Mouse (Mus musculus) activated CD4-positive, CD25-positive, alpha-beta regulatory T cell, adult 4 months (primary cell): Measurements from ENCODE around the gene Ccdc194. TPM values are rescaled to one million over a fixed set of nuclear protein-coding genes. Genes with fewer than 3 reads are reported as not detected.

Experiments
- ATAC-seq: one replicate; pipeline ENCODE4 v1.8.0; 2017
- polyA plus RNA-seq, 2 experiments: library from polyadenylated mRNA; unstranded; fragments of 100-300 nt; shearing (Covaris generic); gene quantifications; one replicate each; pipeline ENCODE4 v1.2.1; 2017

The Ccdc194 gene
- not detected for polyA plus RNA-seq

DNA sequence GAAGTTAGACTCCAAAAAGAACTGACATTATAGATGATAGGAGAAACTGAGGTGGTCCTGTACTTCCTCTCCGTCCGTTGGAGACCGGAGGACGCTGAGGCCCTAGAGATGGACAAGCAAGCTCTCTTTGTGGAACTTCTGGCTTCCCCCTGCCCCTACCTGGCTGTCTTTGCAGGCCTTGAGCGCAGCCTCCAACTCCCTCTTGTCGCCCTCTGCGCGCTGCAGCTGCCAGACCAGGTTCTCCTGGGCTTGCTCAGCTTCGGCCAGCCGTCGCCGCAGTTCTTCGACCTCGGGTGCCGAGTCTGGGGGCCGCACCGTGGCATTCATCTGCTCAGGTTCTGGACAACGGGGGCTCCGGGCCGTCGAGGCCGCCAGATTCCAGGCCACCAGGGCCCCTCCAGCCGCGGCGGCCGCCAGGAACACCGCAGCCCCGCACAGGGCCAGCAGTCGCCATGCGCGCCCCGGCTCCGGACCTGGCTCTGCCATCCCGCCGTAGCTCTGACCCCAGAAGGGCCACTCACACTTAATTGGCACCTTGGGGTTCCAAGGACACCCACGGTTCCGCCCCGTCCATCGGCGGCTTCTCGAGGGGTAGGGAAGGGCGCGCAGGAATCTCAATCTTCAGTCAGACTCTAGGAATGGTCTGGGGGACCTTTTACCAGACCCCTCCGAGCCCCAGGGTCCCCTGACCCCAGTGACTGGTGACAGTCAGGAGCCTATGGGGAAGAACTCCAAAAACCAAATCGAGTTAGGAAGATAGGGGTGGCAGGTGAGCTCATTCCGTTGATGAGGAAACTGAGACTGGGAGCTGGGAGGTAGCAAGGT, at the start of gene Ccdc194:
TSS of gene Ccdc194 (minus strand) at position 486 of the 825 bp plus-strand sequence.
- ATAC-seq: no peak

DNA sequence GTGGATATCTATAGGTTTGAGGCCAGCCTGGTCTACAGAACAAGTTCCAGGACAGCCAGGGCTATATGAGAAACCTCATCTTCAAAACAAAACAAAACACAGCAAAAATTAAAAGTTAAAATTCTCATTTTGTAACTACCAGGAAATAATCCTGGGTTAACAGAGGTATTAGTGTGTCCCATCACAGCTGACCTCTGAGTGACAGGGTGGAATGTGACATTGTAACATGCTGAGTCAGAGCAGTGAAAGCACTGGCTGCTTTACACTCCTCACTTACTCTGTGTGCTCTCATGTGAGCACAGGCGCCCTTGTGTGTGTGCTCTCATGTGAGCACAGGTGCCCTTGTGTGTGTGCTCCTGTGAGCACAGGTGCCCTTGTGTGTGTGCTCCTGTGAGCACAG, 49.5 kb upstream of the Ccdc194 start:
- no peak for ATAC-seq

DNA sequence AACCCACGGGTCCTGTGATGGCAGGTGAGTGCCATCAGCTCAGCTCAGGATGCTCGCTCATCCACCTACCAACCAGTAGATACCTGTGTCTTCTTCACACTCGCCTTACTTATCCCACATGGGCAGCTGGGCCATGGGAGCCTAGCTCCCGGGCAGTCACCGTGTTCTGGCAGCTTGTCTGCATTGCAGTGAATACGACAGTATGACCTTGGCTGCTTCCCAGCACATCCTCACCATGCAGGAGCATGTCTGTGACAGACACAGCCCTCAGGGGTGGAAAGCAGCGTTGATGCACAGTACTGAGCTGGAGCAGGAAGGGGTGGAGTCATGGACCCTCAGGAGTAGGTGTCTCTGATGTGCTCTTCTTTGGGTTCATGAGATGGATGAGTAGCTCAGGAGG, 48.9 kb upstream of the Ccdc194 start:
- ATAC-seq: no peak

DNA sequence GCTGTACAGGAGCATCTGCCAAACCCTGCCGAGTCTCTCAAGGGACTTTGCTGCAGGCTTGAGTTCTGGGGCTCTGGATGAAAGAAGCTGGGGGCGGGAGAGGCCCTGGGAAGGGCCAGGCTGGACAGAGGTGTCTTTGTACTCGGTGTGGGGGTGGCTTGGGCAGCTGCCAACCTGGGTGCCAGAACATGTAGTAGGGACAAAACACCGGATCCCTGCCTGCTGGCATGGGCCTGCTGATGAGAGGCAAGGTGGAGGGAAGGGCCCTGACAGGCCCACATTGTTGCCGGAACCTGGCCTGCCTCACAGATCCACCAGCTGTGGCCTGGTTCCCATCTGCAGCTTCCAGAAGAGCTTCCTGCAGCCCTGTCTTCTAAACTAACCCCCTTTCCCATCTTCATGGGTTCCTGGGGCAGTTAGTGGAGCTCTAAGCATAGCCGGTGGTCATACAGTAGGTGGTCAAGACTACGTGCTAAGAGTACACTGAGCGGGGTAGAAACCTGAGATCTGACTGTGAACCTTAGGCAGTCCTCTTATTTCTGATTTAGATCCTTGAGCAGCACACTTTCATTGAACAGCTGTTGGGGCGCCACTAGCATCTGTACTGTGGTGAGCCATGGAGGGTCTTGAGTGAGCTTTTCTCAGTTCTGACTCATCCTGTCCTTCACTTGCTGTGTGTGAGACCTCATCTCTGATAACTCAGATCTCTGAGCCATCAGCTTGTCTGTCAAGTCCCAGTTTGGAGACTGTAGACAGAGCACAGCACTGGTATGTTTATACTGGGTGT, 47.5 kb upstream of the Ccdc194 start:
- no peak for ATAC-seq

DNA sequence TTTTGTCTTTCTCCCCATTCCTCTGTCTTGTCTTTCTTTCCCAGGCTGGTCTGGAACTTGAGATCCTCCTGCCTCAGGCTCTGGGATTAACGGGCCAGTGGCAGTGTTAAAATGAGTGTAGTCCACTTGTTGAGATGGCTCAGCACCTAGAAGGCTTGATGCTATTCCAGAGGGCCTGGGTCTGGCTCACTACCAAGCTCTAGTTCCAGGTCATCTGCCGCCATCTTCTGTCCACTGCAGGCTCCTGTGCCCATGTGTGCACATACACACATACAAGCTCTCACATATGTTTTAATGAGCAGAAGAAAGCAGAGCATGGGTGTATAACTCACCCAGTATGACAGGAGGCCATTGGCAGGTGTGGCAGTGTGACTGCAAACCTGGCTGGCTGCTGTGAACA, 46.6 kb upstream of the Ccdc194 start:
- ATAC-seq: no peak

DNA sequence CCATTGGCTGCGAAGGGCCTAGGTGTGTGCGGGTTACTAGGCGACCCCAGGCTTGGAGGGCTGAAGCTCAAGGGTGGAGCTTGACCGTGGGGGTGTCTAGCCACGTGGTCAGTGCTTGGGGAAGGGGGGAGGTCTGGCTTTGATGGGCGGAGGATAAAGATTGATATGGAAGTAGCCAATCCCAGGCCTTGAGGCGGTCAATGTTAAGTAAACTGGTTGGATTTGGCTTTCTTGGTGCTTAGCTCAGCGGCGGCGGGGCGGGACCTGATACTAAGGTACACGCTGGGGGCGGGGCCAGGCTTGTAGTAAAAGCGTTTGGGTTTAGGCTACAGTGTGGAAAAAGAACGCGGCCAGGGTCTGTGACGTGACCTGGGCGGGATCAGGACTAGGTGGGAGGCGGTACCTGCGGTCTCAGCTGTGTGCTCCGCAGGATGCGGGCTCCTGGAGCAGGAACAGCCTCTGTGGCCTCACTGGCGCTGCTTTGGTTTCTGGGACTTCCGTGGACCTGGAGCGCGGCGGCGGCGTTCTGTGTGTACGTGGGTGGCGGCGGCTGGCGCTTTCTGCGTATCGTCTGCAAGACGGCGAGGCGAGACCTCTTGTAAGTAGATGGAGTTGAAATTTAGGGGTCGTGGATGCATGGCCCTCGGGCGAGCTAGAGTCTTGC, 44.9 kb upstream of the Ccdc194 start:
- peak; percentile 90 for ATAC-seq

DNA sequence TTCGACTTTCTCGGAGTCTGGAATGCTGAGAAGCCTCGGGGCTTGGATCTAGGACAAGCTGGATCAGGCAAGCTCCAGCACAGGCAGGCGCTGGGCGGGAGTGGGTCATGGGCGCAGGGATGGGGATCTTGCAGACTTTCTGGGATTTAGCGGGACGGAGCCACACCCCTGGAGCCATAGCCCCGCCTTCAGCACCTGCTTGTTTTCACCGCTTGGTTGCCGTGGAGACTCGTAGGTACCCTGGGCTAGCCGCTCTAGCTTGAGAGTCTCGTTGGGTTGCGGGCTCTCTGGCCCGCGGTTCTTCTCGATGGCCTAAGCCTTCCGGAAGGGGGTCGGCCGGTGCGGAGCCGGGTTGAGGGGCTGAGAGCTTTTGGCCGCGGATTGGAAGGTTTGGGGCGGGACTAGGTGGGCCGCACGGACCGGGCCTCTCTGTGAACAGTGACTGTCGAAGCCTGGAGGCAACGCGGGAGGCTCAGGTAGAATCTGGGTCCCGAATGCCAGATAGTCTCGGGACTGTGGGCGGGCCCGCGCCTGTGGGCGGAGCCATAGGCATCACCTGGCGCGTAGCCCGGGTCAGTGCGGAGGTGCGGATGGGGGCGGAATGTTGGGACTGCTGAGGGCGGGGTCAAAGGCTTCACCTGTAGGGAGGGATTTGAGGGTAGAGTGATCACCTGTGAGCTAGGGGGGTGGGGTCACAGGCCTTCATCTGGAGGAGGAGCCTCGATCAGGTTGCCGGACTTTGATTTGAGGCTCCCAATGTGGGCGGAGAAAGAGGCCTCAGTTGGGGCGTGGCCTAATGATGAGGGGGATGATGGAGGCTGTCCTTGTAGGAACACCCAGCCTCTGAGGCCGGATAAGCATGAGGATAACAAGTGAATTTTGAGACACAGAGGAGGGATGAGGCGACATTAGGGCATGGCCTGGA, 44.1 kb upstream of the Ccdc194 start:
- peak; percentile 34 for ATAC-seq

DNA sequence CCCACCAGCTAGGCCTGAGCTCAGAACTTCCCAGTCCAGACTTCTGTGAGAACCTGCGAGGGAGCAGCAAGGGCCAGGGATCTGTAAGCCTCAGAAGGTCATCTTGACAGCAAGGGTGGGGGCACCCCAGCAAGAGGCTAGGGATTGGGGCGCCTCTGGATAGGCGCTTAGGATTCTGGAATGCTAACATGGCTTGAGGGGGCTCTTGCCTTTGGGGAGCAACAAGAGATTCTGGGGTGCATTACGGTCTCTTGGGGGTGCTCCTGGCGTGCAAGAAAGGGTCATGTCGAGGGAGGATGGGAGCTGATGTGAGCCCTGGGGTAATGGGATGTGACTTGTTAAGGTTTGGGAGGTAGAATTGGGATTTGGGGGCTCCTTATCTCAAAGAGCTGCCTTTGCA, 43.4 kb upstream of the Ccdc194 start:
- no peak for ATAC-seq

DNA sequence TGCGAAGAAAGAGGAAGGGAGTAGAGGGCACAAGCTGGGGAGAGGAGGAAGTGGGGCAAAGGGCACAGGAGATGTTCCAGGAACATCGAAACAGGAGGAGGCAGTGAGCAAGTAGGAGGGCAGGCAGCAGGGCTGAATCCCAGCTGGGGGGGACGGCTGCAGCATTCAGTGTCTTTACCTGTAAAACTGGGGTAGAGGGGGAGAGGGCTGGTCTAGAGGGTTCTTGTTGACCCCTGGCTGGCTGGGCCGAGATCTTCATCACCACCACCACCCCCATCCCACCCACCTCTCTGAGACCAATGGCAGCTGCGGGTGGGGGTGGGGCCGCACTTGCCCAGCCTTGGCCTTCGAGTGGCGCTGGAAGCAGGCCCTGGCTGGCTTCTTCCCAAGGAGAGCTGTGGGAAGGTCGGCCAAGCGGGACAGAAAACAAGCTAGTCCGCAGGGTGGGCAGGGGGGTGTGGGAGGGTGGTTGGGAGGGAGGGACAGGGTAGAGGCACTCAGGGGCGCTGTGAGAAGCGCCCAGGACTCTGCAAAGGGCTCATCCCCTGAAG, 43.0 kb upstream of the Ccdc194 start, which contains the start of gene Slc27a1:
TSS of gene Slc27a1 (plus strand) at position 496 of the 551 bp plus-strand sequence.
- ATAC-seq: no peak

DNA sequence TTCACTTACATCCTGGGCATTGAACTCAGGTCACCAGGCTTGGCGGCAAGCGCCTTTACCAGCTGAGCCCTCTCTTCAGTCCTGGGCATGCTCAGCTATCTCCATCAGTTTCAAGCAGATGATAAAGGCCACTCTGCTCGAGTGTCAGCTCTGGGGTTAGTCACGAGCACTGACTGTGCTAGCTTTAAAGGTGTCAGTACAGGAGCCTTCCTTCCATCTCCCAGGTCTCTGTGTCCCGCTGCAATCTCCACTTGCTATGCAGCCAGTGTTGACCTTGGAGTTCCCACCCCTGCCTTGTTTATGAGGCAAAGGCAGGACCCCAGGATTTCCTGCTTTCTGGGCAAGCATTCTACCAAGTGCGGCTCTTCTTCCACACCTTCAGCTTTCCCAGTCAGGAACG, 42.1 kb upstream of the Ccdc194 start:
- ATAC-seq: no peak

DNA sequence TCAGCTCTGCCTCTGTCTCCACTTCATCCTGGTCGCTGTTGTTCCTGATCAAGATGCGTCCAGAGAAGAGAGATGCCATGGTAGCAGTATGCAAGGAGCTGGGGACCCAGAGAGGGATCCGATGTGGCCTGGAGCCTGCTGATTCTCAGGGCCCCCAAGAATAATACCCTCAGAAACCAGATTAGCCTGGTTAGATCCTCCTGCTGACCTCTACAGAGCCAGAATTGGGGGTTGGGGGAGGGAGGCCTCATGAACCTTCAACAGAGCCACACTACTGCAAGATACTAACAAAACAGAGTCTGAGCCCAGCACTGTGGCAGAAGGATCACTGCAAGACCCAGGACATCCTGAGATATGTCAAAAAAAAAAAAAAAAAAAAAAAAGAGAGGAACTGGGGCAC, 41.0 kb upstream of the Ccdc194 start, which contains the start of gene Nxnl1:
TSS of gene Nxnl1 (minus strand) at position 101 of the 400 bp plus-strand sequence.
- no peak for ATAC-seq

DNA sequence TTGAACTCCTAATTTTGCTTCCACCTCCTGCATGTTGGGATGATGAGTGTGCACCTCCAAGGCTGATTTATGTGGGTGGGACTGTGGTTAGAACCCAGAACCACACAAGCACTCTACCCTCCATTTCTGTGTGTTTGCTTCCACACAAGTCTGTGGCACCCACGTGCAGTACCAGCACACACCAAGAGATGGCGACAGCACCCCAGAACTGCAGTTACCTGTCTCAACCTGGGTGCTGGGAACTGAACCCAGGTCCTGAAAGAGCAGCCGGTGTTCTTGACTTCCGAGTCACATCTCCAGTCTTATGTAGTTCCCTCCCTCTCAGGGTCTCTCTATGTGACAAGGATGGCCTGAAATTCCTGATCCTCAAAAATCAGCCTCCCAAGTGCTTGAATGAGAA, 38.5 kb upstream of the Ccdc194 start:
- no peak for ATAC-seq

DNA sequence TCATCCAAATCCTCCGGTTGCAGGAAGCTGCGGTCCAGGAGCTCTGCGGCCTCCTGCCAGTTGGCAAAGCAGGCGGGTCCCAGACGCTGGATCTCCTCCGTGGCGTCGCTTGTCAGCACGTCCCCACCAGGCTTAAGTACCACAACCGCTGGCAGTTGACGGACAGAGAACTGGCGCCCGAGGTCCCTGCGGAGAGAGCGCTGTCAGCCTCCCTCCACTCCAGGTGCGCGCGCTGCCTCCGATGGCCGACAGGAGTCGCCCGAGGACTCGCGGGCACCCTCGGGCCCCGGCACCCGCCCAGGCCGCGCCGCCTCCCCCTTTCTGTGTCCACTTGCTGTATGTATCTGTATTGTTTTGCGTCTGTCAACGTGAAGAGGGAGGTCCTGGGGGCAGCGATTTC, 37.2 kb upstream of the Ccdc194 start:
- peak; percentile 33 for ATAC-seq

DNA sequence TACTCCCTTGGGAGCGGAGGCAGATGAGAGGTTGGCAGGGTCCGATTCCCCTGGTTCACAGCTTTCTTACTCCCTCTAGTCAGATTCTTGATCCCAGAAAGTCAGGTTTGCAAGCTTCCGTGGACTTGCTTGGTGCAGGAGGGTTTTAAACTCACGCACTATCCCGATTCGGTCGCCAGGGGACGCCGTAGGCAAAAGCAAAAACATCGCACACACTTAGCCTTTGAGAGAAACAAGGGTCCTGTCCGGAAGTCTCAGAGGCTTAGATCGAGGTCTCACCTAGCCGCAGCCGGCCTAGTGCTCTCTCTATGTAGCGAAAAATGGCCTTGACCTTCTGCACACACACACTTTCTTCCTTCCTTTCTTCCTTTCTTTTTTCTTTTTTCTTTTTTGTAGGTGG, 35.9 kb upstream of the Ccdc194 start:
- peak; percentile 51 for ATAC-seq

DNA sequence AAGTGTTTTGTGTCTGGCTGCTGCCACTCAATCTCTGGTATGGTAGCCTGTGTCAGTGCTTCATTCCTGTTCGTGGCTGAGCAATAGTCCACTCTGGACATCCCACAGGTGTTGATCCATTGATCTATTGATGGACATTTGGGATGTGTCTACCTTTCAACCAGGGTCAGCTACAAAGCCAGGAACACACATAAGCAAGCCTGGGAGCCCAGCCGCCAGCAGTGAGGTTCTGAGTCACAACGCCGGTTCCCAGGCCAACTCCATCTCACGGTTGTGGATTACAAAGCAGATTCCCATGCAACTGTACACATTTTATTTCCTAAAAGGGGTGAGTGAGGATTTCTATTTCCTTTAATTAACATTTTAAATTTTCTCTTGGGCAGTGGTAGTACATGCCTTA, 35.3 kb upstream of the Ccdc194 start:
- ATAC-seq: no peak

DNA sequence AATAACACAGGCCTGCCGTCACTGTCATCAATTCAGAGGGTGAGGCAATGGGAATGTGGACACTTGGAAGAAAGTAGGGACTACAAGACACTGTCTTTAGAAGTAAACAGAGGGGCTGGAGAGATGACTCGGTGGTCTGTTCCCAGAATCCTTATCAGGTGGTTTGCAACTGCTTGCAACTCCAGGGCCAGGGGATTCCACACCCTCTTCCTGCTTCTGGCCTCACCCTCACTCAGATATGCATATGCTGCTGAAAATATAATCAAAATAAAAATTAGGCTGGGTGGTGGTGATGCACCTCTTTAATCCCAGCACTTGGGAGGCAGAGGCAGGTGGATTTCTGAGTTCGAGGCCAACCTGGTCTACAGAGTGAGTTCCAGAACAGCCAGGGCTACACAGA, 34.6 kb upstream of the Ccdc194 start:
- no peak for ATAC-seq

DNA sequence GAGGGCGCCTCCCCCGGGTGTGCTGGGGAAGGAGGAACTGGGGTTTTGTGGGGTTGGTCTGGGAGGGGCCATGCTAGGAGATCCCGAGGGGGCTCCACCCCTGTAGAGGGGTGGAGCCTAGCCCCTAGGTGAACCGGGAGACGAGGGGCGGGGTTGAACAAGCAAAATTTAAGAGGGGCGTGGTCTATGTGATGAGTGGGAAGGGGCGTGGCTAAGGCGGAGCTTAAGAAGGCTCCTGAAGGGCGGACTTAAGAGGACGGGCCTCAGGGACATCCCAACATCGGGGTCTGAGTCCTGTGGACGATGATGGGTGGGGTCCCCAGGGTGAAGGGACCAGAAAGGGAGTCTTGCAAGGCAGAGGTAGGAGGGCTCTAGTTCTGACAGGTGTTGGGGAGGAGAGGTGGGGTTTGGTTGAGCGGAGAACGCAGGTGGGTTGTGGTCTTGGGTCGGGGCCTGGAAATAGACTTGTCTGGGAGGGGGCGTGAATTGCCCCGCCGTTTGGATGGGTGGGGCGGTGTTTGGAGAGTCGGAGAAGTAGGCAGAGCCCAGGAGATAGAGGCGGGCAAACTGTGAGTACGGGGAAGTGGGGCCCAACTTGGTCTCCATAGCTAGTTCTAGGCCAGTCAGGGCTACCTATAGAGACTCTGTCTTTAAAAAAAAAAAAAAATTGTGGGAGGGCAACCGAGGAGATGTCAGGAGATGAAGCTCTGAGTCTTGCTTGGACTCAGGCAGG, 33.6 kb upstream of the Ccdc194 start:
- peak; percentile 55 for ATAC-seq

DNA sequence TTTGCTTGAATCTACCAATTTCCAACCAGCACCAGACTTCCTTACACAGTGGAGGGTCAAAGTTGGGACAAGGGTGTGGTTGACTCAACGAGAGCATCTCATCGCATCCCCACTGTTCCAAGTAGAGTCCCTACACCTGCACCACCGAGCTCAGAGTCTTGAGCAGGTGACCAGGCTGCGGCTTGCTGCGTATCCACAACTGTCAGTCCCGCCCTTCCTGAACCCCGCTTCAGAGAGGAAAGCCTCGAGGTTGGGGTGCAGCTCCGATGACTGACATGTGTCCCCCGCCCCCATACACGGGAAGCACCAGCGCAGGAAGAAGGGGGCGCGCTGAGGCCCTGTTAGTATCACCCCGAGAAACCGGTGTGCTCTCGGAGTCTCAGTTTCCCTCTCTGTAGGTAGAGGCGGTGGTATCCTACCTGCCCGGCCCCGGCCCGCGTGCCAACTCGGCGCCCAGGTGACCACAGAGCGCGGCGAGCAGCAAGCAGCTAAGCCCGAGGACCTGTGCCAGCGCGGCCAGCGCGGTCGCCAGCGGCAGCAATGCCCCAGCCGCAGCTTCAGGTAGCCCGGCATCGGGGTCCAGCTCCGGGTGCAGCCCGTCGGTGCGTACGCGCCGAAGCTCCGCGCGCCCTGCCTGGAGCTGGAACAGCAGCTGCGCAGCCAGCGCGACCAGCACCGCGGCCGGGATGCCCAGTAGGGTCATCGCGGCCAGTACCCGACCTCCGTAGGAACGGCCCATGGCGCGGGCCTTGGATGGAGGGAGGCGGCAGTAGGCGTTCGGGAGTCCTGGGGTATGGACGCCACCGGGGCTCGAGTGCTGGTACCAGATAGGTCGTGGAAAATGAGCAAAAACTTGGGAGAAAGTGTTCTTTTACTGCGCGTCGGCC, 32.8 kb upstream of the Ccdc194 start, which contains the start of gene Tmem221:
TSS of gene Tmem221 (minus strand) at position 801 of the 887 bp plus-strand sequence.
- ATAC-seq: peak; percentile 41

DNA sequence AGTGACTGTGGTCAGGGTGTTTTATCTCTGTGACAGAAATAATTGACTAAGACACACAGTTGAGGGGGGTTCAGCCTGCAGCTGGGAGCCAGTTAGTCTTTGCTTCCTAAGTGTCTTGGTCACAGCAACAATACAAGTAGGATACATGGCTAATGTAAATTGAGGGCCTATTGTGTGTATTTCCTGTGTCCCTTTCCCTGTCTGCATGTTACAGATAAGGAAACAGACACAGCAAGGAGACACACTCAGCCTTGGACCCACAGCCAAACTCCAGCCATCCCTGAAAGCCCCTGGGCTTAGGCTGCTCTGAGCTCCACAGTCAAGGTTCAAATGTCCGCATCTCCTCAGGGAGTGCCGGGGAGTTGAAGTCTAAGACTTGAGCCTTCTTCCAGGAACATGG, 29.1 kb upstream of the Ccdc194 start:
- no peak for ATAC-seq

DNA sequence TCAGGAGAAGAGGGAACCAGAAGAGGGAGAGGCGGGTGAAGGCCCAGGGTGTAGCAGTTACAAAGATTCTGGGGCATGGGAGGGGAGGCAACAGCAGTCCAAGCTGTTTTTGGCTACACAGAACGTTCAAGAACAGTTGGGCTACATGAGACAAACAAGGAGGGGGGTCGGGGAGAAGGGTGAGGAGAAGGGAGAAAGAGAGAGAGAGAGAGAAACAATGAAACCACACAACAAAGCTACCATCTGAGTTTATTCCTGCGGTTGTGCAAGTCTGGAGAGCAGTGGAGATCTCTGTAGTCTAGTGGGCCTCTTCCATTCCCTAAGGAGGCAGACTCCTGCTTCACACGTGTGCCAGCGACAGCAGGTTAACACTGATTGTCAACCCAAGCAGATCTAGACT, 28.5 kb upstream of the Ccdc194 start:
- ATAC-seq: no peak
